Mouse (Mus musculus) embryonic facial prominence, embryonic 12.5 days (tissue): ENCODE data around the gene Rangrf. TPM values are rescaled to one million over a fixed set of nuclear protein-coding genes. Genes with fewer than 3 reads are reported as not detected.
"Not testable (repeated sequence)": the region's sequence is repeated elsewhere in the genome, so short reads cannot be mapped to it uniquely, and the experiment has no call there.

Experiments used
- ATAC-seq: fragments of 200-750 bp; cut with Nextera tagmentation; 2 replicates; pipeline ENCODE4 v1.8.0; 2017; ENCODE audit not compliant: insufficient number of reproducible peaks, insufficient read depth, low FRiP score, low TSS enrichment
- H3K27ac ChIP-seq: fragments of 300-500 bp; sonication (generic); 2 replicates; pipeline ENCODE4 v1.5.1; 2016; ENCODE audit warnings: mild to moderate bottlenecking
- H3K27me3 ChIP-seq: fragments of 300-500 bp; sonication (generic); 2 replicates; pipeline ENCODE4 v1.6.1; 2016; ENCODE audit warnings: mild to moderate bottlenecking, moderate library complexity
- H3K36me3 ChIP-seq: fragments of 300-500 bp; sonication (generic); 2 replicates; pipeline ENCODE4 v1.6.1; 2016; ENCODE audit warnings: mild to moderate bottlenecking
- H3K4me1 ChIP-seq: fragments of 300-500 bp; sonication (generic); 2 replicates; pipeline ENCODE4 v1.6.1; 2016
- H3K4me2 ChIP-seq: fragments of 300-500 bp; sonication (generic); replicated peaks from 2 replicates; pipeline ENCODE4 v1.6.1; 2016; ENCODE audit warnings: mild to moderate bottlenecking, moderate library complexity
- H3K4me3 ChIP-seq: fragments of 300-500 bp; sonication (generic); 2 replicates; pipeline ENCODE4 v1.5.1; 2016; ENCODE audit warnings: mild to moderate bottlenecking
- H3K9ac ChIP-seq: fragments of 300-500 bp; sonication (generic); 2 replicates; pipeline ENCODE4 v1.6.1; 2016; ENCODE audit warnings: mild to moderate bottlenecking, moderate library complexity
- H3K9me3 ChIP-seq: fragments of 300-500 bp; sonication (generic); 2 replicates; pipeline ENCODE4 v1.6.1; 2016; ENCODE audit warnings: mild to moderate bottlenecking, moderate library complexity
- WGBS: fragments of 180-500 bp; shearing (Covaris S2); methylation state at CpG from one replicate; pipeline ENCODE4 v1.1.7; 2016; 5-methylcytosine and 5-hydroxymethylcytosine counted together
- microRNA-seq: library from miRNA; unstranded; fragments of <30 nt; microRNA quantifications from one replicate; pipeline ENCODE4, GENCODE M21; 2017
- polyA plus RNA-seq: library from polyadenylated mRNA; unstranded; fragments of >200 nt; fragmentation: Nextera tagmentation; extraction: Ambion mirVana; gene quantifications from 2 replicates; pipeline ENCODE4 v1.2.1, GENCODE M21; 2016

Gene Rangrf
- polyA plus RNA-seq, 1 experiment from 2014 or later, result 59.3 TPM

DNA sequence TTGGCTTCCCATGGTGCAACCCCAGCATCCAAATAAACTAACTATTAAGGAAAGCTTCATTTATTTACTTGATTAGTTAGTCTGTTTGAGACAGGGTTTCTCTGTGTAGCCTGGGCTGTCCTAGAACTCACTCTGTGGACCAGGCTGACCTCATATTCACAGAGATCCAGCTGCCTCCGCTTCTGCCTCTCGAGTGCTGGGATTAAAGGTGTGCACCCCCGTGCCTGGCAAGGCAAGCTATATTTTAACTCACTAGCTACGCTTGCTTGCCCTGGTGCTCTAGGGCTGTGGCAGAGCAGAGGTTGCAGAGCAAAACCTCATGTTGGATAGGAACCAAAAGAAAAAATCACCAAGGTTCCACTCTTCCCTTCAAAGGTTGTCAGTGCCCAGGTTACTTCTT is 34.5 kb downstream of the Rangrf start:
- 56% methylated on average over 4 of the region's 4 CpGs for WGBS
- H3K9me3 ChIP-seq, result no peaks in the 10 kb centered on the region
- peak overlapping the region; percentile 7; the same call in 1 of the 2 replicates for H3K9ac ChIP-seq
- H3K4me1 ChIP-seq, result peaks cover 4% of the 10 kb centered on the region
- ATAC-seq, result no peak
- peak overlapping the region; percentile 35 for H3K4me3 ChIP-seq
- H3K27me3 ChIP-seq, result no peaks in the 10 kb centered on the region
- H3K4me2 ChIP-seq, result peak overlapping the region; percentile 52
- 0 out of 2 replicates have a peak overlapping the region, but pooled peaks have one; percentile 26 for H3K27ac ChIP-seq
- H3K36me3 ChIP-seq, result no peaks in the 10 kb centered on the region

DNA sequence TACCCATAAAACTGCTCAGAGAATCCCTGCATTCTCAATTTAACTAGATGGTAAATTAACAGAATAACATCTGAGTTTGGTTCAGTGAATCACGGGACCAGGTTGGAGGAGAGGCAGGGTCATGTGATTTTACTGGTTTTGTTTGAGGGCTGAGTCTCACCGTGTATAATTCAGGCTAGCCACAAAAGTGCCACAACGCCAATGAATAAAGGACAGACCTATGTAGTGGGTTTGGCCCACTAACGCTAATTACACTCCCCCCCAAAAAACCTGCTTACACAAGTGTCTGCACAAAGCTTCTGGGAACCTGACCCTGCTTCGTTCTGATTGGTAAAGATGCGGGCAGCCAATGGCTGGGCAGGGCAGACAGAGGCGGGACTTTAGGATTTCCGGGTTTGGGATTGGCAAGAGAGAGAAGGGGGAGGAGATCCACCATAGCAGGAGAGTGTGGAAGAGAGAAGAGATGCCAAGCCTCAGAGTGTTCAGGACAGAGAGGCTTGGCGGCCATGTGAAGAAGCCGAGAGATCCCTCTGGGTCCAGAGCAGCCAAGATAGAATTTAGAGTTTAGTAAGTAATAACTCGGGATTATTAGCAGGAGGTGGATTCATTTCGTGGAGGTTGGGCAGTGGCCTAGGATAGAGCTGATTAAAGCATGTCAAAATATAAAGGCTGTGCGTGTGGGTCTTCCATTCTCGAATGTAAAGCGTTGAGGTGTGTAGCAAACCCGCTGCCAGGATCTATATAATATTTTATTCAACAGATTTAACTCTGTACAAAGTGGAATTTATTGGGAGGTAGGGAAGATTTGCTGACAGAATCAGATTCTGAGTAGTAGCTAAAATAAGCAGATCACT is 35.3 kb downstream of the Rangrf start:
- WGBS, result 2% methylated on average over 16 of the region's 16 CpGs
- Histone ChIP-seq H3K36me3 (no peaks in the 10 kb centered on the region), H3K27me3 (no peaks in the 10 kb centered on the region), H3K9me3 (no peaks in the 10 kb centered on the region), H3K27ac (no peak overlapping the region), H3K9ac (peak overlapping the region; percentile 7; the same call in 1 of the 2 replicates), H3K4me2 (peak overlapping the region; percentile 52), H3K4me1 (peaks cover 4% of the 10 kb centered on the region), H3K4me3 (peak overlapping the region; percentile 35)
- peak; percentile 99 for ATAC-seq

GRCm38 (mm10) chr11:68936951-68937350 is 38.0 kb downstream of the Rangrf start:
- H3K4me3 ChIP-seq, H3K4me2 ChIP-seq, ATAC-seq, H3K27me3 ChIP-seq, H3K9ac ChIP-seq, H3K4me1 ChIP-seq, H3K9me3 ChIP-seq, H3K27ac ChIP-seq, H3K36me3 ChIP-seq: not testable (repeated sequence)
- WGBS, result 87% methylated on average over 4 of the region's 4 CpGs

DNA sequence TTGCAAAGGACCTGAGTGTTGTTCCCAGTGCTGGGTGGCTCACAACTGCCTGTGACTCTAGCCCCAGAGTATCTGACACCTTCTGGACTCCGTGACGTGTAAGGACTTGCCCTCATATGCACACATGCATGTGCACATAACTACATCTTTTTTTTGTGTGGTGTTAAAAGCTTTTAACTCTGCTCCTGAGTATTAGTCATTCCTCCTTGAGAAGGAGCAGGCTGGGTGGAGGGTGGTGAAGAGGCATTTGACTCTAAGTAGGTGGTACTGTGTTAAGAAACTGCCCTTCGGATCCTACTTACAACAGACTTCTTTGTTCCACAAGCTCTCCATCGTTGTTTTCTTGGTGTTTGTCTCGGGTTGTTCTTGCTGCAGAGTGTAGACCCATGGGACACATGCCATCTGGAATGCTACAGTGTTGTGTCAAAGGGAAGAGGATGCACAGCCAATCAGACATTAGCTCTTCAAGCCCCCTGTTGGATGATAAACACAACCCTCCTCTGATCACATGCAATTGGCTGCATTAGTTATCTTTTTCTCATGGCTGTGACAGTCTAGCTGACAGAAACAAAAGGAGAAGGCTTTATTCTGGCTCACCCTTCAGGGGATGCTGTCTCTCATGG is 41.0 kb downstream of the Rangrf start:
- no peak overlapping the region for H3K4me2 ChIP-seq
- ATAC-seq, result no peak
- H3K9ac ChIP-seq, result no peak overlapping the region
- H3K27me3 ChIP-seq, result no peaks in the 10 kb centered on the region
- no peak overlapping the region for H3K27ac ChIP-seq
- no peaks in the 10 kb centered on the region for H3K4me1 ChIP-seq
- 65% methylated on average over 5 of the region's 5 CpGs for WGBS
- H3K4me3 ChIP-seq, result no peak overlapping the region
- H3K9me3 ChIP-seq, result no peaks in the 10 kb centered on the region
- no peaks in the 10 kb centered on the region for H3K36me3 ChIP-seq

- no peak overlapping the region for H3K4me2 ChIP-seq
- 82% methylated on average over 6 of the region's 6 CpGs for WGBS
- H3K9me3 ChIP-seq, result no peaks in the 10 kb centered on the region
- no peaks in the 10 kb centered on the region for H3K27me3 ChIP-seq
- no peaks in the 10 kb centered on the region for H3K36me3 ChIP-seq
- no peak overlapping the region for H3K27ac ChIP-seq
- no peak overlapping the region for H3K9ac ChIP-seq
- H3K4me1 ChIP-seq, result no peaks in the 10 kb centered on the region
- ATAC-seq, result no peak
- H3K4me3 ChIP-seq, result no peak overlapping the region
Observed at GRCm38 (mm10) chr11:68929947-68930346, 45.0 kb downstream of the Rangrf start.

DNA sequence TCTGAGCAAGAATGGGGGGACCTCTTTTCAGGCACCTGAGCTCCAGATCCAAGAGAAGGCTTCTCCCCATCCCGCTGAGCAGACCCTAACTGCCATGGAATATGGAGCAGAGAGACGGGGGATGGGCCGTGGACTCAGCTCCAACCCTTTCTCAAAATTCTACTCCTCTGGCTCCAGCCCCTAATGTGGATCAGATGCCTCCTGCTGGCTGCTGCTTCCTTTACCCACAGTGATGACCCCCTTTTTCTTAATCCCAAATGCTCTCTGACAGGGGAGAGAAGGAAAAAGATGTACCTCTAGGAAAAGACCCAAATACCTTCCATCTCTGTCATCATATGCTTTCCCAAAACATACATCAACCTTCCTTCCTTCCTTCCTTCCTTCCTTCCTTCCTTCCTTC is 48.0 kb downstream of the Rangrf start, which contains the start of gene Odf4:
TSS of gene Odf4 (minus strand) at position 101 of the 400 bp plus-strand sequence.
- no peak within 1 kb of the TSS for H3K9ac ChIP-seq
- no peak within 1 kb of the TSS for H3K4me3 ChIP-seq
- H3K36me3 ChIP-seq, result no peaks in the 10 kb centered on the region
- H3K27ac ChIP-seq, result no peak within 1 kb of the TSS
- ATAC-seq, result no peak
- 84% methylated on average over 3 of the region's 3 CpGs for WGBS
- 0 out of 2 replicates have a peak, but pooled peaks cover 6% of the 10 kb centered on the region for H3K4me1 ChIP-seq
- H3K27me3 ChIP-seq, result no peaks in the 10 kb centered on the region
- H3K4me2 ChIP-seq, result no peak within 1 kb of the TSS
- H3K9me3 ChIP-seq, result no peaks in the 10 kb centered on the region

DNA sequence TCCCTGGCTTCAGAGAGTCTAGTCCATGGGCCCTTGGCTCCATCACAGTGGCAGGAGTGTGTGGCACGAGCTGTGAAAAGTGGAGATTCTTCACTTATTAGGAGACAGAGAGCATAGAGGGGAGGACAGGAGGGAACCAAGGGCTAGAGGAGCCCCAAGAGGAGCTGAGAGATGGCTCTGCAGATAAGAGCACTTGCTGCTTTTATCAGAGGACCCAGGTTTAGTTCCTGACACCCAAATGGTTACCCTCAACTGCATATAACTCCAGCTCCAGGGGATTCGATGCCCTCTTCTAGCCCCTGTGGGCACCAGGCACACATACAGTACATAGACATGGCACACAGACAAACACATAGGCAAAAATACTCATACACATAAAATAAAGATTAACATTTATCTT is 50.2 kb downstream of the Rangrf start:
- H3K27ac ChIP-seq, result no peak overlapping the region
- no peaks in the 10 kb centered on the region for H3K36me3 ChIP-seq
- no peak overlapping the region for H3K4me3 ChIP-seq
- H3K4me2 ChIP-seq, result no peak overlapping the region
- H3K27me3 ChIP-seq, result no peaks in the 10 kb centered on the region
- H3K9ac ChIP-seq, result no peak overlapping the region
- no peaks in the 10 kb centered on the region for H3K9me3 ChIP-seq
- no peak for ATAC-seq
- 0 out of 2 replicates have a peak, but pooled peaks cover 6% of the 10 kb centered on the region for H3K4me1 ChIP-seq
- WGBS, result 77% methylated on average over 2 of the region's 2 CpGs

DNA sequence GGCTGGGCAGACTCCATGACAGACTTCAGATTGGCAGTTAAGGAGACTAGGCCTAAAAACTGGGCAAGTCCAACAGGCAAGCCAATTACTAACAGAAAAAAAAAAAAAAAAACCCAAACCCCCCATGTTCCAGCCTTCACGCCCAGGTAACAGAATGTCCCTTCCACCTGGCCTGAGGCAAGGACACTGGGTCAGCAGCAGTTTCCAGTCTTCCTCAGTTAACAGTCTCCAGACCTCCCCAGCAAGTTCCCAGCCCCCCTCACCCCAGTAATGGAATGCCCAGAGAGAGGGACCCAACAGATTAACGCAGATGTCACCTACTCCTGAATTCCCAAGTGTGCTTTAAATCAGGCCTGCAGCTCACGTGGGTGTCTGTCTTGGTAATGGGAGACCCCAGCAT is 51.8 kb downstream of the Rangrf start:
- Histone ChIP-seq H3K27me3 (no peaks in the 10 kb centered on the region), H3K4me1 (0 out of 2 replicates have a peak, but pooled peaks cover 6% of the 10 kb centered on the region), H3K4me3 (no peak overlapping the region), H3K4me2 (no peak overlapping the region), H3K9ac (no peak overlapping the region), H3K36me3 (no peaks in the 10 kb centered on the region), H3K9me3 (no peaks in the 10 kb centered on the region), H3K27ac (no peak overlapping the region)
- 54% methylated on average over 3 of the region's 3 CpGs for WGBS
- no peak for ATAC-seq

Small RNAs within 50 kb of the gene (microRNA-seq; reads per million reads assigned to microRNA genes)
- 8.0 reads per million, percentile 24 among the genes with 10 or more reads in this experiment for gene Mir3062

Other genes starting within 250 kb of the Rangrf start
- 78.6 and 82.0 TPM in 2 replicates for gene Ndel1, start 103.3 kb downstream of the Rangrf start, polyA plus RNA-seq
- gene Rnf222, start 86.6 kb downstream of the Rangrf start, polyA plus RNA-seq, result 0.08 and 0.19 TPM in 2 replicates
- 915 and 939 TPM in 2 replicates for gene Rpl26, start 73.6 kb downstream of the Rangrf start, polyA plus RNA-seq
- gene Odf4, start 48.1 kb downstream of the Rangrf start, polyA plus RNA-seq, result not detected in 2 replicates
- gene Arhgef15, start 17.7 kb downstream of the Rangrf start, polyA plus RNA-seq, result 8.1 and 8.5 TPM in 2 replicates
- 2.6 and 4.1 TPM in 2 replicates for gene Slc25a35, start 7.1 kb downstream of the Rangrf start, polyA plus RNA-seq
- 44.0 and 44.3 TPM in 2 replicates for gene Pfas, start 33.3 kb upstream of the Rangrf start, polyA plus RNA-seq
- 71.0 and 75.2 TPM in 2 replicates for gene Ctc1, start 40.7 kb upstream of the Rangrf start, polyA plus RNA-seq
- gene Aurkb, start 70.5 kb upstream of the Rangrf start, polyA plus RNA-seq, result 148 and 152 TPM in 2 replicates
- 12.3 and 12.6 TPM in 2 replicates for gene Borcs6, start 84.5 kb upstream of the Rangrf start, polyA plus RNA-seq
- 36.8 and 43.5 TPM in 2 replicates for gene Tmem107, start 95.6 kb upstream of the Rangrf start, polyA plus RNA-seq
- gene Vamp2, start 113.3 kb upstream of the Rangrf start, polyA plus RNA-seq, result 84.3 and 85.0 TPM in 2 replicates
- 11.4 and 11.5 TPM in 2 replicates for gene Per1, start 120.0 kb upstream of the Rangrf start, polyA plus RNA-seq
- 0.65 and 0.73 TPM in 2 replicates for gene Hes7, start 145.2 kb upstream of the Rangrf start, polyA plus RNA-seq
- 0.14 and 0.40 TPM in 2 replicates for gene 9130213A22Rik, start 147.4 kb upstream of the Rangrf start, polyA plus RNA-seq
- gene Aloxe3, start 150.7 kb upstream of the Rangrf start, polyA plus RNA-seq, result 0.47 and 0.89 TPM in 2 replicates
- gene Alox12b, start 181.8 kb upstream of the Rangrf start, polyA plus RNA-seq, result 0.15 and 0.19 TPM in 2 replicates
- 0.12 and 0.20 TPM in 2 replicates for gene Alox8, start 222.7 kb upstream of the Rangrf start, polyA plus RNA-seq